Mouse (Mus musculus) layer of hippocampus, adult 11-12 months (tissue): ENCODE measurements around the gene Cherp.
A peak's percentile ranks its signal among the peaks of the same experiment; 100 is the strongest.

Source experiments
- DNase-seq: peaks from one replicate; pipeline ENCODE4 v3.0.0; 2022; ENCODE audit warnings: low spot score

The Cherp gene

GRCm38 (mm10) chr8:72470684-72471083 is 4.3 kb downstream of the Cherp start:
- DNase-seq = no peak

GRCm38 (mm10) chr8:72469984-72470383 is 5.0 kb downstream of the Cherp start:
- DNase-seq = no peak

- DNase-seq = no peak
These were observed 5.8 kb downstream of the Cherp start for GRCm38 (mm10) chr8:72469243-72469642.

- DNase-seq = no peak
These were observed 10.8 kb downstream of the Cherp start for GRCm38 (mm10) chr8:72464211-72464610.

- no peak for DNase-seq
These were observed 15.0 kb downstream of the Cherp start for GRCm38 (mm10) chr8:72459881-72460533.

GRCm38 (mm10) chr8:72458457-72458856 is 16.6 kb downstream of the Cherp start:
- no peak for DNase-seq

GRCm38 (mm10) chr8:72457806-72458205 is 17.2 kb downstream of the Cherp start:
- no peak for DNase-seq

- no peak for DNase-seq
These were observed 19.7 kb downstream of the Cherp start for GRCm38 (mm10) chr8:72455317-72455716.

GRCm38 (mm10) chr8:72453904-72454303 is 21.1 kb downstream of the Cherp start:
- no peak for DNase-seq

GRCm38 (mm10) chr8:72451516-72451915 is 23.5 kb downstream of the Cherp start:
- no peak for DNase-seq

- no peak for DNase-seq
These were observed 30.0 kb downstream of the Cherp start for GRCm38 (mm10) chr8:72445071-72445470.

GRCm38 (mm10) chr8:72443994-72444350 is 31.1 kb downstream of the Cherp start:
- DNase-seq = no peak

GRCm38 (mm10) chr8:72443338-72443993 is 31.6 kb downstream of the Cherp start, which contains the start of the genes Calr3 and 1700030K09Rik:
Calr3 (minus strand) TSS chr8:72443870.
1700030K09Rik (plus strand) TSS chr8:72443880.
- DNase-seq = peak; percentile 99

GRCm38 (mm10) chr8:72438248-72439015 is 36.6 kb downstream of the Cherp start:
- DNase-seq = no peak

GRCm38 (mm10) chr8:72434952-72435351 is 40.1 kb downstream of the Cherp start:
- no peak for DNase-seq

GRCm38 (mm10) chr8:72429676-72430075 is 45.4 kb downstream of the Cherp start:
- no peak for DNase-seq

- no peak for DNase-seq
These were observed 52.1 kb downstream of the Cherp start for GRCm38 (mm10) chr8:72422926-72423325.

- DNase-seq = peak; percentile 99
These were observed 53.4 kb downstream of the Cherp start, which contains the start of gene Eps15l1 for GRCm38 (mm10) chr8:72421362-72422335. Eps15l1 (minus strand) TSS chr8:72421460.

- peak; percentile 32 for DNase-seq
These were observed 54.3 kb downstream of the Cherp start for GRCm38 (mm10) chr8:72420571-72421361.

GRCm38 (mm10) chr8:72418073-72418472 is 57.0 kb downstream of the Cherp start:
- DNase-seq = no peak

GRCm38 (mm10) chr8:72415252-72415651 is 59.8 kb downstream of the Cherp start:
- DNase-seq = no peak
